Mouse (Mus musculus) frontal cortex, postnatal 36 days (tissue): ENCODE measurements around the gene Mtg1.

Experiments
- DNase-seq, 2 experiments: peaks; one replicate each; pipeline ENCODE4 v3.0.0; 2022; ENCODE audit warnings: low spot score in 2 of 2

Gene Mtg1

GRCm38 (mm10) chr7:140188391-140189328 lies 51.3 kb downstream of the Mtg1 start:
- DNase-seq = no peak

- DNase-seq = no peak
Measured at GRCm38 (mm10) chr7:140190435-140190834, 53.1 kb downstream of the Mtg1 start.

DNA sequence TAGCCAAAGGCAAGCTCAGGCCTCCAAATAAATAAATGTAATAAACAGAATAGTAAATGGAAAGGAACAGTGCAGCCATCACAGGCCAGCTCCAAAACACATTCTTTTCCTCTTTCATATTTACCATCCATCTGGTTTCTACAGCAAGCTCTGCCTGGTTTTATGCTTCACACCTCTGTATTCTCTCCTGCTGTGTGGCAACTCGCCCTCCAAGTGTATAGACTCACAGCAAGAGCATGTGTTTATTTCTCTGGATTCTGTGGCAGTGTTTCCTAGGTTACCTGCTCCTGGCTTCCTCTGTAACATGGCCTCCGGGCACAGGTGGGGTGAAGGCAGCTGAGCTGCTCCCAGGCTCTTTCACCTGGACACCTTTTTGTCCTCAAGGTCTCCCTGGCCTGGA lies 55.1 kb downstream of the Mtg1 start:
- no peak for DNase-seq

- DNase-seq = no peak
Measured at GRCm38 (mm10) chr7:140192851-140193250, 55.5 kb downstream of the Mtg1 start.

DNA sequence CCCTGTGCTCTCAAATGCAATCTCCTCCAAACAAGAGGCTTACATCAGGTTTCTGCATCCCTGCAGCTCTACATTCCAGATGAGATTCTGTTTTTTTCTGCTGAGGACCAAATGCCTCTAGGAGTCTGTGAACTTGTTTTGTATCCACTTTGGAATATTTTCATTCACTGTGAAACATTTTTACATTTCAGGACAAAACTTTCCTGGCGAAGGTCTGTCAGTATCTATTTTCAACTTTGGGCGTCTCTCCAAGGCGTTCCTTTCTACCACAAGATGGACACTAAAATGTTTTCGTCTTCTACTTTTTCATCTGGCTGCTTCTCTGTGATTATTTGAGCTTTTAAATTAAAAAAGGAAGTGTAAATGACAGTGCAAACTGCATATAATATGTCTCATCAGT lies 56.7 kb downstream of the Mtg1 start:
- DNase-seq = peak in 1 of 2 experiments; percentile 31

DNA sequence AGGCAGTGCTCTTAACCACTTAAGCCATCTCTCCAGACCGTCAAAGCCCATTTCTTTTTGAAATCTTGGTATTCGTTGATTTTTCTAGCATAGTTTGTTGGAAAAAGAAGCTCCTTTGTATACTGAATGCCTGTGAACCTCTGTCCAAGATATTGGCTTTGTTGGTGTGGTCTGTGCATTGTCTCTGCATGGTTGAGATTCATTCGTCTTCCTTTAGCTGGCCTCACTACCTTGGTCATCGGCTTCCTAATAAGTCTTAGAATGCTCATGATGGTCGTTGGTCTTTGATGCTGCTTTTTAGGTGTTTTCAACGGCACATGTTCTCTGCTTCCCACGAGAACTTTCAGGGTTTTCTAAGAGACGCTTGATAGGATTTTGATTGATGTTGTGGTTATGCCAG lies 58.6 kb downstream of the Mtg1 start:
- no peak for DNase-seq
